Mouse (Mus musculus) testis, postnatal 10 days (tissue): Measurements from ENCODE around the gene Clca3a2.
"Not testable (repeated sequence)": the region's sequence is repeated elsewhere in the genome, so short reads cannot be mapped to it uniquely, and the experiment has no call there.

Experiments
- DNase-seq: peaks from one replicate; pipeline ENCODE4 v3.0.0; 2021; ENCODE audit warnings: low spot score

Gene Clca3a2

DNA sequence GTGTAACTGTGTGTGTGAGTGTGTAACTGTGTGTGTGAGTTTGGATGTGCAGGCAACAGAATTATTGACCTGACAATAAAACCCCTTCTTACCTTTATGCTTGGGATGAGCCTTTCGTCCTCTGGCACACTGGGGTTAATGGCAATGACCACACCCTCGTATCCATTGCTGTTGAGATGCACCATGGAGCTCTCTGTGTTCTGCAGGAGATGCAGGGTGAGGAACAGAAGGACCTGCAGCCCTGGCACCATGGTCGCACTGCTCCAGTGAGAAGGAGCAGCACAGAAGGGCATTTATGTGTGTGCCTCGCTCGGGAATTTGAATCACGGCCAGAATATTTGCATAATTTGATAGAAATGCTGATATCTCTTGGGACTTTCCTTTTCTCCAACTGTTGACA is at the start of gene Clca3a2:
Gene Clca3a2 (minus strand): TSS at position 276 of the 400 bp plus-strand sequence.
- DNase-seq = not testable (repeated sequence)

GRCm38 (mm10) chr3:144849584-144849983 is 30.3 kb upstream of the Clca3a2 start:
- no peak for DNase-seq

GRCm38 (mm10) chr3:144849014-144849556 is 29.8 kb upstream of the Clca3a2 start, which contains the start of gene Clca3b:
TSS of gene Clca3b (minus strand) at chr3:144849357.
- DNase-seq = not testable (repeated sequence)

- DNase-seq = no peak
Measured at GRCm38 (mm10) chr3:144827257-144827656, 8.0 kb upstream of the Clca3a2 start.

- peak; percentile 92 for DNase-seq
Measured at GRCm38 (mm10) chr3:144825151-144825550, 5.9 kb upstream of the Clca3a2 start.

DNA sequence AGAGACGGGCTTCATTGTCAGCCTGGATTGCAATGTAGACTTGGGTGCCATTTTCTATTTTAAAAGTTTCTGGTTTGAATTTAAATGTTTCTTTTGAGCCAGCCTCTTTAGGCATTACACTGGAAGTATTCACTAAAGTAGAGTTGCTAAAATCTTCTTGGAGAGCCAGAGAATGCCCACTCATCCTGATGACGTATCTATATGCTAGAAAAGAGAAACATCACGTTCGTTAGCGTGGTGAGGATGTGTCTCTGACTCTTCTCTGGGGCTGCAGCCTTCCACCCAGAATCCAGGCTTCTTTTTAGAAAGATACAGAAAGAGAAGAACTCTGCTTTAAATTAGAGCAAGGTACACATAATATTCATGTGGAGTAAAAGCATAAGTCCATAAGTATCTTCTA is 4.0 kb upstream of the Clca3a2 start:
- DNase-seq = no peak

GRCm38 (mm10) chr3:144820632-144821031 is 1.3 kb upstream of the Clca3a2 start:
- no peak for DNase-seq

GRCm38 (mm10) chr3:144813336-144813735 is 6.0 kb downstream of the Clca3a2 start:
- DNase-seq = not testable (repeated sequence)

DNA sequence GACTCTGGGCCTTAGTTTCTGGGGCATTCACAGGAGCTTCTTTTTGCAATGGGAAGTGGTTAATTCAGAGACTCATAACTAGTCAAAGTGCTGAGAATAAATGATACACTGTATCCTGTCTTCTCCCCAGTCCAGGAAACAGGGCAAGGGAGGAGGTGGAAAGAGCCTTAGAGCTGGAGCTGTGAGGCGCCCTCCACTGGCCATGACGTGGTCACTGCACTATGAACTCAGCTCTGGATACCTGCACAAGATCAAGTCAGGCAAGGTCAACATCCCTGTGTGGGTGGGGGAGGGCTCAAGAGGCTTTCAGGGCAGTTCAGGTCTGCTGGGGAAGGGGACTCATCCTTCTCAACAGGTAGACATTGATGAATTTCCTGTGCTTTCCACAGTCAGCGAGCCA is 7.5 kb downstream of the Clca3a2 start:
- no peak for DNase-seq

DNA sequence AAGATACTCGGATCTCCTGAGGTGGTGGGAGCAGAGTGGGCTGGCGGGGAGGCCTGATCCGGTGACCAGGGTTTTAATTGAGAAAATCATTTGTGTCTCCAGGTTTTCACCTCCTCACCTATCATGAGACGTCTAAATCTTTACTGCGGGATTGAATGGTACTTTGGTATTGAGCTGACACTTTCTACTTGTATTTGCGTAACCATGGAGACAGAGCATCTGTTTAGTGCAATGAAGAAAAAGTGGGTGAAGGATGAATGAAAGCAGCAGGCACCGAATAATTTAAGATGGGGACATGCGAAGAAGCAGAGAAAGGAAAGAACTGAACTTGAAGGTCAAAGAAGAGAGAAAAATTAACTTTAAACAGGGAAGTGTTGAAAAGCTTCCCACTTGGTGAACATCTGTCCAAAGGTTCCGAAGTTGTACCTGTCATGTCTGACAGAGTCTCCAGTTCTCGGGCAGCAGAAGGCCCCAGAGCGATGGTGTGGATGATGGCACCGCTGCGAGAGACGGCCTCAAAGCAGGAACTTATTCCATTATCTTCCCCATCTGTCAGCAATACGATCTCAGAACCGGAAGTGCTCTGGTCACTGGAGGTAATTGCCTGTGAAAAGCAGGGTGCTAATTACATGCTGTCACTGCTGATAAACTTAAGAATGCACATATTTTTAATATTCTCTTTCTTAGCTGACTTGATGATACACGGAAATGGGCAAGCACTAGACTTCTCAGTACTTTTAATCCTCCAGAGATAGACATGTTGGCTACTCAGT is 11.0 kb downstream of the Clca3a2 start:
- not testable (repeated sequence) for DNase-seq

DNA sequence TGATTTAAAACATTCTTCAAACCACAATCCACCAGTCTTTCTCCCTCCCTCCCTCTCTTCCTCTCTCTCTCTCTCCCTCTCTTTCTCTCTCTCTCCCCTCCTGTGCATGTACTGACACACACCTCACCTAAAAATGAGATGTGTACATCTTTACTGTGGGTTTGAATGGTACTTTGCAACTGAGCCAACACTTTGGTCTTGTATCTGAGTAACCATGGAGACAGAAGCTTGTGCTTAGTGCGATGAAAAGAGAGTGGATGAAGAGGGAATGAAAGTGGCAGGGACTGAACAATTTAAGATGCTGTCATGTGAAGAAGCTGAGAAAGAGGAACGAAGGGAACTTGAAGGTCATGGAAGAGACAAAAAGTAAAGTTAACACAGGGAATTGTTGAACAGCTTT is 12.7 kb downstream of the Clca3a2 start:
- not testable (repeated sequence) for DNase-seq

GRCm38 (mm10) chr3:144801861-144802260 is 17.4 kb downstream of the Clca3a2 start:
- peak; percentile 63 for DNase-seq

- no peak for DNase-seq
Measured at GRCm38 (mm10) chr3:144785181-144786148, 33.8 kb downstream of the Clca3a2 start.

DNA sequence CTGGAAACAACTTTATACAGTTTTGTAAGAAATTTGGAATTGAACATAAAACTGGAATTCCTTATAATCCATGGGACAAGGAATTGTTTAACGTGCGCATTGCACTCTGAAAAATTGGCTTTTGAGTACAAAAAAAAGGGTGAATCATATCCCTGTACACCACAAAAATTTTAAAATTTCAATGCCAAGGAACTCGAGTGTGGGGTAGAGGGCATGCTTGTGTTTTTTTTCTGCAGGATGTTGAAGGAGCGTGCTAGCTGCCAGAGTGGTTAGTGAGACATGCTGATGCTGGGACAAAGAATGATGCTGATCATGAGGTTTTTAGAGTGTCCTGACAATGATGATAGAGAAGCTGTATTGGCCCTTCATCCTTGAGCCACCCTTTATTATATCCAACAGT is 54.1 kb downstream of the Clca3a2 start:
- no peak for DNase-seq

DNA sequence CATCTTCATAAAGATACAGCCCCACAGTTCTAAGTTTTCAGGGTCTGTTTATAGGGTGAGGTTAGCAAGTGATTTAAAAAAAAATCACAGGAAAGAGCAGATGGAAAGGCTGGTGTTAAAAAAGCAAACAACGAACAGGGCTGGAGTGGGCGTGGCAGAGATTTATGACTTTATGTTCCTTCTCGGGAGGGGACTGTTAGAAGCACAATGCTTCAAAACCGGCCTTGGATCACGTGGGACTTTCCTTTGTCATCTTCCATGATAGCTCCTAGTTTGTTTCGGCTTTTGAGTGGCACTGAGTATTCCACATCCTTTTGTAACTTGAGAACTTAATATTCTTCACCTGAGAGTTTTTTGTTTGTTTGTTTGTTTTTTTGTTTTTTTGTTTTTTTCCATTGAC is 57.8 kb downstream of the Clca3a2 start:
- no peak for DNase-seq

- peak; percentile 43 for DNase-seq
Measured at GRCm38 (mm10) chr3:144760592-144761309, 58.5 kb downstream of the Clca3a2 start, which contains the start of gene Clca3a1. TSS of gene Clca3a1 (minus strand) at chr3:144760977.

DNA sequence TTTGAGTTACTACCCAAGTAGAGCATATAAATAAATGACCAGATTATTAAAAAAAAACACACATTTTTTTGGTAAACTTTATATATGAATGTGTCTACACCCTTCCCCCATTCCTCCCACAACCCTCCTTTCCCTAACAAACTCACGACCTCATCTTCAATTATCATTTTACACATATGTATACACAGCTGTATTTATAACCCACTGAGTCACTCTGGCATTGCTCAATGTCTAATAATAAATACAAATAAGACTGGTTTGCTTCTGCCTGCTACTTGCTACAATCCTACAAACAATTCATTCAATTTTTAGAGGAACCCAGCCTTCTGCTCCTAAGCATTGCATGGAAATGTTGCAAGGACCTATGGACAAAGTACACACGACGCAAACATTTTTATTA is 59.6 kb downstream of the Clca3a2 start:
- DNase-seq = no peak

- DNase-seq = peak; percentile 42
Measured at GRCm38 (mm10) chr3:144756103-144756502, 63.2 kb downstream of the Clca3a2 start.

DNA sequence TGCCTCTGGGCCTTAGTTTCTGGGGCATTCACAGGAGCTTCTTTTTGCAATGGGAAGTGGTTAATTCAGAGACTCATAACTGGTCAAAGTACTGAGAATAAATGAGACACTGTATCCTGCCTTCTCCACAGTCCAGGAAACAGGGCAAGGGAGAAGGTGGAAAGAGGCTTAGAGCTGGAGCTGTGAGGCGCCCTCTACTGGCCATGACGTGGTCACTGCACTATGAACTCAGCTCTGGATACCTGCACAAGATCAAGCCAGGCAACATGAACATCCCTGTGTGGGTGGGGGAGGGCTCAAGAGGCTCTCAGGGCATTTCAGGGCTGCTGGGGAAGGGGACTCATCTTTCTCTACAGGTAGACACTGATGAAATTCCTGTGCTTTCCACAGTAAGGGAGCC is 66.2 kb downstream of the Clca3a2 start:
- DNase-seq = peak; percentile 52

GRCm38 (mm10) chr3:144749062-144749963 is 70.0 kb downstream of the Clca3a2 start:
- not testable (repeated sequence) for DNase-seq

GRCm38 (mm10) chr3:144747706-144748105 is 71.6 kb downstream of the Clca3a2 start:
- DNase-seq = not testable (repeated sequence)
